Mouse (Mus musculus) lung, embryonic 16.5 days (tissue): ENCODE results near the gene Actr10. TPM values are rescaled to one million over a fixed set of nuclear protein-coding genes. Genes with fewer than 3 reads are reported as not detected.
A peak's percentile ranks its signal among the peaks of the same experiment; 100 is the strongest.

Source experiments
- ATAC-seq: fragments of 200-750 bp; cut with Nextera tagmentation; 2 replicates; pipeline ENCODE4 v1.8.0; 2017; ENCODE audit warnings: low read depth, mild to moderate bottlenecking, moderate library complexity
- H3K27ac ChIP-seq: fragments of 300-500 bp; sonication (generic); 2 replicates; pipeline ENCODE4 v1.5.1; 2014; ENCODE audit warnings: mild to moderate bottlenecking, control low read depth, low read length
- H3K27me3 ChIP-seq: fragments of 300-500 bp; sonication (generic); 2 replicates; pipeline ENCODE4 v1.6.1; 2014; ENCODE audit warnings: low read depth, low read length, mixed read lengths; ENCODE audit not compliant: control insufficient read depth, insufficient read depth
- H3K36me3 ChIP-seq: fragments of 300-500 bp; sonication (generic); 2 replicates; pipeline ENCODE4 v1.6.1; 2014; ENCODE audit warnings: low read length; ENCODE audit not compliant: control insufficient read depth, insufficient read depth
- H3K4me1 ChIP-seq: fragments of 300-500 bp; sonication (generic); replicated peaks from 2 replicates; pipeline ENCODE4 v1.6.1; 2014; ENCODE audit warnings: low read length, mixed read lengths; ENCODE audit not compliant: control insufficient read depth, insufficient read depth
- H3K4me2 ChIP-seq: fragments of 300-500 bp; sonication (generic); 2 replicates; pipeline ENCODE4 v1.6.1; 2014; ENCODE audit warnings: low read depth, low read length, control low read depth
- H3K4me3 ChIP-seq: fragments of 300-500 bp; sonication (generic); 2 replicates; pipeline ENCODE4 v1.5.1; 2014; ENCODE audit warnings: mild to moderate bottlenecking, low read length, control low read depth
- H3K9ac ChIP-seq: fragments of 300-500 bp; sonication (generic); 2 replicates; pipeline ENCODE4 v1.6.1; 2014; ENCODE audit warnings: low read length, control low read depth
- H3K9me3 ChIP-seq: fragments of 300-500 bp; sonication (generic); 2 replicates; pipeline ENCODE4 v1.6.1; 2016; ENCODE audit warnings: low read length; ENCODE audit not compliant: control insufficient read depth
- WGBS: fragments of 180-500 bp; shearing (Covaris S2); extraction: QIAGEN DNeasy Blood & Tissue Kit; methylation state at CpG from one replicate; pipeline ENCODE4 v1.1.7; 2014; 5-methylcytosine and 5-hydroxymethylcytosine counted together
- polyA plus RNA-seq: library from polyadenylated mRNA; unstranded; fragments of >200 nt; fragmentation: Nextera tagmentation; extraction: Ambion mirVana; gene quantifications from 2 replicates; pipeline ENCODE4 v1.2.1, GENCODE M21; 2015

Actr10 gene
- polyA plus RNA-seq, 1 experiment from 2014 or later = 232 TPM

GRCm38 (mm10) chr12:70907651-70908050, 30.0 kb upstream of the Actr10 start:
- WGBS = 72% methylated on average over 11 of the region's 11 CpGs
- Histone ChIP-seq H3K9ac (no peak overlapping the region), H3K27me3 (no peaks in the 10 kb centered on the region), H3K4me1 (no peaks in the 10 kb centered on the region; the same call in 1 of the 2 replicates), H3K4me2 (no peak overlapping the region), H3K27ac (no peak overlapping the region), H3K4me3 (no peak overlapping the region), H3K9me3 (0 out of 2 replicates have a peak, but pooled peaks cover 4% of the 10 kb centered on the region), H3K36me3 (peaks cover 2% of the 10 kb centered on the region; the same call in 1 of the 2 replicates)
- no peak for ATAC-seq

DNA sequence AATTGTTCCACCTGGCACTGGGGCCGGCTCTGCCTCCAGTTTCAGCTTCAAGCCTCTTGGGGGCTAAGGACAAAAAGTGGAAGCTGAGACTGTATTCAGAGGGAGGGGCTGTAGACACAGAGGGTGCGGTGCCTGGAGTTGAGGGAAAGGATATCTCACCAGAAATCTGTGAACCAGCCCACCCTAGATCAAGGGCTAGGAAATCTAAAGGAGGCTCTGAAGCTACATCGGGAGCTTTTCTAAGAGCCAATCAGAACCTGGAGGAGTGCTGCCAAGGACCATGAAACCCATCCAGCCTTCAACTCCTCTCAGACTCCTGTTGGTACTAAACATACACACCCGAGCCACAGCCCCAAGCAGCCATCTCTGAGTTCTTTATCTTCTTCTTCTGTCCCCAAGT, 29.6 kb upstream of the Actr10 start:
- Histone ChIP-seq H3K4me2 (no peak overlapping the region), H3K9me3 (0 out of 2 replicates have a peak, but pooled peaks cover 4% of the 10 kb centered on the region), H3K4me1 (no peaks in the 10 kb centered on the region; the same call in 1 of the 2 replicates), H3K27ac (no peak overlapping the region), H3K36me3 (no peaks in the 10 kb centered on the region), H3K4me3 (no peak overlapping the region), H3K9ac (no peak overlapping the region), H3K27me3 (no peaks in the 10 kb centered on the region)
- 66% methylated on average over 4 of the region's 4 CpGs for WGBS
- ATAC-seq = no peak

DNA sequence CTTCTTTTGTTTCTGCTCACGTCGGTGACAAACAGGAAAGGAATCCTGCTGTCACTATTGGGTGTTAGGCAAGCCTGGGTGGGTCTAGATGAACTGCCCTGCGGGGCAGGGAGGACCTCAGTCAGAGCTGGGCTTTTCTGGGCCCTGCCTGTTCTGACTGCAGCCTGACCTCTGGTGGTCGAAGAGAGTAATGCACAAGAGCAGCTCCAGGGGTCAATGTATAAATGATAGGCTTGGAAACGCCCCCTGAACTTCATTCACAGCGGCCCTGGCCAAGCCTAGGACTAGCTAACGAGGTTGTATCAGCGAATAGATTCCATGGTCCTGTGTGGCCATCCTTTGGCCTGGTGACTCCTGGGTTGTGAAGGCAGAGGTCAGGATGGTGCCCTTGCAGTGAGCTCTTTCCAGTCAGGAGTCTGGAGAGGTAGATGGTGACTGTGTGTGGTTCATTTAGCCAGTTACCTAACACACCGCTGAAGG, 27.4 kb upstream of the Actr10 start:
- Histone ChIP-seq H3K27ac (no peak overlapping the region), H3K27me3 (no peaks in the 10 kb centered on the region), H3K4me2 (no peak overlapping the region), H3K4me1 (no peaks in the 10 kb centered on the region; the same call in 1 of the 2 replicates), H3K4me3 (no peak overlapping the region), H3K36me3 (no peaks in the 10 kb centered on the region), H3K9ac (no peak overlapping the region), H3K9me3 (0 out of 2 replicates have a peak, but pooled peaks cover 4% of the 10 kb centered on the region)
- 8% methylated on average over 9 of the region's 9 CpGs for WGBS
- ATAC-seq = peak; percentile 61

DNA sequence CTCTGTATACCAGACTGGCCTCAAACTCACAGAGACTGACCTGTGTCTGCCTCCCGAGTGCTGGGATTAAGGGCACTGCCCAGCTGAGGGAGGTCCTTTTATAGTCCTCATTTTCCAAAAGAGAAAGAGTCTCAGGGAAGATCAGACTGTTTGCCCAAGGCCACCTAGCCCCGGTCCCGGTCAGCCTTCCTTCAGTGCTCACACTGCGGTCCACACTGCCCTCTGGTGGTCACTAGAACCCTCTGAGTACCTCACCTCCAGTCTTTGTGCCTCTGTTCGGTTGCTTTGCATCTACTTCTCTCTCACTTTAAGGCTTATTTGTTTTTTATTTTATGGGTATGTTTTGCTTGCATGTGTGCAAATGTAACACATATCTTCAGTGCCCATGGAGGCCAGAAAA, 26.6 kb upstream of the Actr10 start:
- no peak overlapping the region for H3K4me2 ChIP-seq
- 5% methylated on average over 5 of the region's 5 CpGs for WGBS
- no peaks in the 10 kb centered on the region for H3K27me3 ChIP-seq
- peak; percentile 79 for ATAC-seq
- H3K4me3 ChIP-seq = no peak overlapping the region
- no peaks in the 10 kb centered on the region for H3K36me3 ChIP-seq
- H3K4me1 ChIP-seq = no peaks in the 10 kb centered on the region; the same call in 1 of the 2 replicates
- no peak overlapping the region for H3K27ac ChIP-seq
- H3K9ac ChIP-seq = no peak overlapping the region
- 0 out of 2 replicates have a peak, but pooled peaks cover 3% of the 10 kb centered on the region for H3K9me3 ChIP-seq

- 59% methylated on average over 17 of the region's 17 CpGs for WGBS
- H3K4me1 ChIP-seq = no peaks in the 10 kb centered on the region; the same call in 1 of the 2 replicates
- no peak overlapping the region for H3K4me3 ChIP-seq
- no peaks in the 10 kb centered on the region for H3K9me3 ChIP-seq
- H3K4me2 ChIP-seq = no peak overlapping the region
- H3K27me3 ChIP-seq = no peaks in the 10 kb centered on the region
- H3K9ac ChIP-seq = no peak overlapping the region
- no peak overlapping the region for H3K27ac ChIP-seq
- H3K36me3 ChIP-seq = no peaks in the 10 kb centered on the region
- no peak for ATAC-seq
Observed at GRCm38 (mm10) chr12:70911676-70912379, 25.8 kb upstream of the Actr10 start.

DNA sequence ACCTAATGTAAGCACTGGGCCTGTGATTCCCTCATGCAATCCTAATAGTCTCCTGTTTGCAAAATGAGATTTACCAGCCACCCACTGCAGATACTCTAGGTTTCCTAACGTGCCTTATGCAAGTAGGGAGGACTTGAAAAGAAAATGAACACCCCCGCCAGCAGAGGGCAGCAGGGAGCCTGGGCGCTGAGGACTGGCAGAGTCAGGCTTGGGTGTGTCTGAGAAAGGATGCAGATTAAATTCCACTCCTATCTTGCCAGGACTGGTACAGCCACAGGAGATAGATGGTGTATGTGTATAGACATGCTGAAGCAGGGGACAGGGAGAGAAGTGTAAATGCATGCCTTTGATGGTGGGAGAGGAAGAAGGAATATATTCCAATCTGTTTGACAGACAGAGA, 24.2 kb upstream of the Actr10 start:
- no peak for ATAC-seq
- Histone ChIP-seq H3K27ac (no peak overlapping the region), H3K4me1 (no peaks in the 10 kb centered on the region; the same call in 1 of the 2 replicates), H3K4me2 (no peak overlapping the region), H3K27me3 (no peaks in the 10 kb centered on the region), H3K9ac (no peak overlapping the region), H3K36me3 (no peaks in the 10 kb centered on the region), H3K9me3 (no peaks in the 10 kb centered on the region), H3K4me3 (no peak overlapping the region)
- 37% methylated on average over 3 of the region's 3 CpGs for whole genome bisulfite sequencing

DNA sequence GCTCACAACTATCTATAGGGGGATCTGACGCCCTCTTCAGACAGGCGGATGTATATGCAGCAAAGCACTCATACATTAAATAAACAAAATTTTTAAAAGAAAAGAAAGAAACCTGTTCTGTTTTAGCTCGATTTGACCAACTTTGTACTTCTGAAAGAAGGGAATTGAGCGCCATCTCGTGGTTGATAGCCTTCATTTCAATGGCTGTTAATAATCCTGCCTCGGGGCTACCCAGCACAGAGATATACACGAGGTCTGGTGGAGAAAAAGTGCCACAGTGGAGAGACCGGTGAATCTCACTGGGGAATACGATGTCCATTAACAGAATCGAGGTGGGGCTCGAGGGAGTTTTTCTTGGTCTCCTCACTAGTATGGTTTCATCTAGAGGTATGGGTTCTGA, 23.3 kb upstream of the Actr10 start:
- no peaks in the 10 kb centered on the region for H3K9me3 ChIP-seq
- H3K9ac ChIP-seq = no peak overlapping the region
- H3K4me2 ChIP-seq = no peak overlapping the region
- ATAC-seq = no peak
- 39% methylated on average over 11 of the region's 11 CpGs for WGBS
- no peak overlapping the region for H3K27ac ChIP-seq
- H3K27me3 ChIP-seq = no peaks in the 10 kb centered on the region
- no peaks in the 10 kb centered on the region for H3K36me3 ChIP-seq
- no peaks in the 10 kb centered on the region; the same call in 1 of the 2 replicates for H3K4me1 ChIP-seq
- H3K4me3 ChIP-seq = no peak overlapping the region

GRCm38 (mm10) chr12:70929781-70930180, 7.9 kb upstream of the Actr10 start:
- WGBS = 71% methylated on average over 4 of the region's 4 CpGs
- Histone ChIP-seq H3K9ac (no peak overlapping the region), H3K4me2 (no peak overlapping the region), H3K4me3 (no peak overlapping the region), H3K27ac (no peak overlapping the region), H3K9me3 (no peaks in the 10 kb centered on the region), H3K4me1 (no peaks in the 10 kb centered on the region), H3K36me3 (no peaks in the 10 kb centered on the region), H3K27me3 (no peaks in the 10 kb centered on the region)
- no peak for ATAC-seq

DNA sequence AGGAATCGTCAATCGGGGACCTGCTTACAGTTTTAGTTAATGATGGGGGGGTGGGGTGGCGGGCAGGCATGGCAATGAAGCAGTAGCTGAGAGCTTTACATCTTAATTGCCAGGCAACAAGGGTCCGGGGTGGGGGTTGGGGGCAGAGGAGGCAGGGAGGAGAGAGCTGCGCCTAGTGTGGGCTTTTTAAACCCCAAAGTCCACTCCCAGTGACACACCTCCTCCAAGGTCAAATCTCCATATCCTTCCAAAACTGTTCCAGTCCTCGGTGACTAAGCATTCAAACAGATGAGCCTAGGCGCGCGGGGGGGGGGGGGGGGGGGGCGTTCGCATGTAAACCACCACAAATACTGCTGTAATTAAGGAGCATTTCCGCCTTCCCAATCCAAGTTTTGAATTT, 507 bp upstream of the Actr10 start:
- peak overlapping the region; percentile 75 for H3K4me3 ChIP-seq
- peak overlapping the region; percentile 57 for H3K4me2 ChIP-seq
- H3K27me3 ChIP-seq = no peaks in the 10 kb centered on the region
- H3K9me3 ChIP-seq = no peaks in the 10 kb centered on the region
- WGBS = 30% methylated on average over 9 of the region's 12 CpGs
- peak overlapping the region; percentile 94 for H3K27ac ChIP-seq
- peaks cover 4% of the 10 kb centered on the region; the same call in 1 of the 2 replicates for H3K36me3 ChIP-seq
- peak overlapping the region; percentile 86 for H3K9ac ChIP-seq
- H3K4me1 ChIP-seq = peaks cover 3% of the 10 kb centered on the region; the same call in 1 of the 2 replicates
- peak; percentile 8; the same call in 1 of the 2 replicates for ATAC-seq
